Mouse (Mus musculus) forebrain, embryonic 14.5 days (tissue): ENCODE results near the gene Rbfox2. TPM values are rescaled to one million over a fixed set of nuclear protein-coding genes. Genes with fewer than 3 reads are reported as not detected.

ENCODE experiments used
- ATAC-seq: fragments of 200-750 bp; cut with Nextera tagmentation; 2 replicates; pipeline ENCODE4 v1.8.0; 2017; ENCODE audit warnings: mild to moderate bottlenecking, moderate library complexity
- DNase-seq: peaks from one replicate; pipeline ENCODE4 v3.0.0-alpha.2; 2015; ENCODE audit warnings: low spot score
- H3K27ac ChIP-seq: fragments of 300-500 bp; sonication (generic); 2 replicates; pipeline ENCODE4 v1.5.1; 2014; ENCODE audit warnings: low read depth, mild to moderate bottlenecking, control low read depth, low read length, moderate library complexity
- H3K27me3 ChIP-seq: fragments of 300-500 bp; sonication (generic); replicated peaks from 2 replicates; pipeline ENCODE4 v1.6.1; 2014; ENCODE audit warnings: low read length, control low read depth, mixed read lengths; ENCODE audit not compliant: control insufficient read depth, insufficient read depth
- H3K36me3 ChIP-seq: fragments of 300-500 bp; sonication (generic); 2 replicates; pipeline ENCODE4 v1.6.1; 2014; ENCODE audit warnings: low read length, control low read depth; ENCODE audit not compliant: control insufficient read depth, insufficient read depth
- H3K4me1 ChIP-seq: fragments of 300-500 bp; sonication (generic); 2 replicates; pipeline ENCODE4 v1.6.1; 2014; ENCODE audit warnings: antibody characterized with exemption, low read length, control low read depth; ENCODE audit not compliant: control insufficient read depth, insufficient read depth
- H3K4me2 ChIP-seq: fragments of 300-500 bp; sonication (generic); 2 replicates; pipeline ENCODE4 v1.6.1; 2014; ENCODE audit warnings: mild to moderate bottlenecking, control low read depth, low read length
- H3K4me3 ChIP-seq: fragments of 300-500 bp; sonication (generic); 2 replicates; pipeline ENCODE4 v1.5.1; 2014; ENCODE audit warnings: low read depth, low read length, control low read depth
- H3K9ac ChIP-seq: fragments of 300-500 bp; sonication (generic); 2 replicates; pipeline ENCODE4 v1.6.1; 2014; ENCODE audit warnings: mild to moderate bottlenecking, low read length, control low read depth, moderate library complexity
- H3K9me3 ChIP-seq: fragments of 300-500 bp; sonication (generic); replicated peaks from 2 replicates; pipeline ENCODE4 v1.6.1; 2016; ENCODE audit warnings: low read length, control low read depth, mixed read lengths; ENCODE audit not compliant: control insufficient read depth
- WGBS: fragments of 180-500 bp; shearing (Covaris S2); extraction: QIAGEN DNeasy Blood & Tissue Kit; methylation state at CpG from one replicate; pipeline ENCODE4 v1.1.7; 2014; 5-methylcytosine and 5-hydroxymethylcytosine counted together
- polyA plus RNA-seq: library from polyadenylated mRNA; unstranded; fragments of >200 nt; fragmentation: Nextera tagmentation; extraction: Ambion mirVana; gene quantifications from 2 replicates; pipeline ENCODE4 v1.2.1, GENCODE M21; 2014

Gene Rbfox2
- polyA plus RNA-seq, 1 experiment from 2014 or later, result 186 TPM

DNA sequence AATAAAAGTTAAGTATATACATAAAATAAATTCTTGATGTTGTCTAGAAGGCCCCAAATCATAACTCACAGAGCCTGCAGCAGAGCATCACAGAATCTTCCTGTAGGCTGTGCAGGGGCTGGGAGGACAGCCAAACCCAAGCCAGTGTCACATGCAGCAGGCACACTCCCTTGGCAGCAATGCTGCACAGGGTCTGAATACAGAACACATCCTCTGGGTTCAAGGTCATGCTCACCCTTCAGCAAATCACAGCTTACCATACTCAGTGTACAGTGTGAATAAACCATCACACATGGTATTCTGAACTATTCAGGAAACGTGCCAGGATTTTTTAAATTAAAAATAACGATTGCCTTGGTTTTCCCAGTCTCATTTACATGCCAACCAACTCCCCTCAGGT, 52.7 kb downstream of the Rbfox2 start:
- peaks cover 17% of the 10 kb centered on the region for H3K4me1 ChIP-seq
- H3K4me3 ChIP-seq, result no peak overlapping the region
- no peaks in the 10 kb centered on the region for H3K36me3 ChIP-seq
- H3K4me2 ChIP-seq, result no peak overlapping the region
- peak overlapping the region; percentile 64 for H3K27ac ChIP-seq
- no peaks in the 10 kb centered on the region for H3K9me3 ChIP-seq
- no peaks in the 10 kb centered on the region for H3K27me3 ChIP-seq
- peak; percentile 59 for DNase-seq
- 21% methylated on average over 2 of the region's 2 CpGs for WGBS
- peak; percentile 62 for ATAC-seq
- no peak overlapping the region for H3K9ac ChIP-seq

DNA sequence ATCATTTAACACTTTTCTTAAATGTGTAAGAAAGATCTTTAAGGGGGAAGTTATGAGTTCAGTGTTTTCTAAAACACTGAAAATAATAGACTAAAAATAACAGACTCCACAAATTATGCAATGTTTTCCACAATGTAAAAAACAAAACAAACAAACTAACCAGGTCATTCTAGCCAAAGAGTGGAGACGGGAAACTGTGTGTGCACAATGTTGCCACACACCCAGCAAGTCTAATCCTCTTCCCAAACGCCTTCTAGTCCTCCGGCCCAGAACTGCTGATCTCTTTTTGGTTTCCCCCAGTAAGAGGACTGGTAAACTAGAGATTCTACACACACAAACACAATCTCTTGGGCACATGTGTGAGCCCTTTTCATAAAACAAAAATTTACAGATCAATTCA, 55.1 kb downstream of the Rbfox2 start:
- no peak overlapping the region for H3K4me3 ChIP-seq
- ATAC-seq (no peak), DNase-seq (no peak)
- no peak overlapping the region for H3K9ac ChIP-seq
- 72% methylated on average over 3 of the region's 3 CpGs for WGBS
- H3K27ac ChIP-seq, result no peak overlapping the region
- H3K9me3 ChIP-seq, result no peaks in the 10 kb centered on the region
- no peaks in the 10 kb centered on the region for H3K36me3 ChIP-seq
- H3K4me2 ChIP-seq, result no peak overlapping the region
- no peaks in the 10 kb centered on the region for H3K27me3 ChIP-seq
- peaks cover 12% of the 10 kb centered on the region for H3K4me1 ChIP-seq

DNA sequence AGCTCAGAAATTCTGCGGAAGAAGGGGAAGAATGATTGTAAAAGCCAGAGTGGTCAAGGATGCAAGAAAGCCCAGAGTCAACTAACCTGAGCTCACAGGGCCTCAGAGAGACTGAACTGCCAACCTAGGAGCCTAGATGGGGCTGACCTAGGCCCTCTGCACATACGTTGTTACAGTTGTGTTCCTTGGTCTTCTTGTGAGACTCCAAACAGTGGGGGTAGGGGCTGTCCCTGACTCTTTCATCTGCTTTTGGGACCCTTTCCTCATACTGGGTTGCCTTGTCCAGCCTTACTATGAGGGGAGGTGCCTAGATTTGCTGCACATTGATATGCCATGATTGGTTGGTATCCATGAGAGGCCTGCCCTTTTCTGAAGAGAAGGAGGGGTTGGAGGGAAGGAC, 56.0 kb downstream of the Rbfox2 start:
- ATAC-seq, result no peak
- 90% methylated on average over 2 of the region's 2 CpGs for WGBS
- Histone ChIP-seq H3K9ac (no peak overlapping the region), H3K27me3 (no peaks in the 10 kb centered on the region), H3K4me1 (peaks cover 19% of the 10 kb centered on the region), H3K4me3 (no peak overlapping the region), H3K4me2 (no peak overlapping the region), H3K36me3 (no peaks in the 10 kb centered on the region), H3K9me3 (no peaks in the 10 kb centered on the region), H3K27ac (no peak overlapping the region)
- no peak for DNase-seq

DNA sequence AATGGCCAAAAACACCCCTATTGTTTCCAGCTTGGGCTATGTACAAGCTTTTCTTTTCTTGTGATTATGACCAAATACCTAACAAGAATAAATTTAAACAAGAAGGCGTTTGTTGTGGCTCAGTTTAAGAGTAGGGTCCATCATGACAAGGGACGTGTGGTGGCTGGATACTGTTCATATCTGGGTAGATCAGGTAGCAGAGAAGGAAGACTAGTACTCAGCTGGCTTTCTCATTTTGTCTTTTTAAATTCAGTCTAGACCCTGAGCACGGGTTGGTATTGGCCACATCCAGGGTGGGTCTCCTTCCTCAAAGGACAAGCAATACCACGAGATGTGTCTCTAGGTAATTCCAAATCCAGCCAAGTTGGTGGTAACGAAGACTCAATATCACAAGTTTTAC, 57.4 kb downstream of the Rbfox2 start:
- Histone ChIP-seq H3K36me3 (no peaks in the 10 kb centered on the region), H3K4me1 (peaks cover 19% of the 10 kb centered on the region), H3K9ac (no peak overlapping the region), H3K27ac (no peak overlapping the region), H3K4me2 (no peak overlapping the region), H3K27me3 (no peaks in the 10 kb centered on the region), H3K9me3 (no peaks in the 10 kb centered on the region), H3K4me3 (no peak overlapping the region)
- no peak for DNase-seq
- WGBS, result 88% methylated on average over 5 of the region's 5 CpGs
- ATAC-seq, result no peak

DNA sequence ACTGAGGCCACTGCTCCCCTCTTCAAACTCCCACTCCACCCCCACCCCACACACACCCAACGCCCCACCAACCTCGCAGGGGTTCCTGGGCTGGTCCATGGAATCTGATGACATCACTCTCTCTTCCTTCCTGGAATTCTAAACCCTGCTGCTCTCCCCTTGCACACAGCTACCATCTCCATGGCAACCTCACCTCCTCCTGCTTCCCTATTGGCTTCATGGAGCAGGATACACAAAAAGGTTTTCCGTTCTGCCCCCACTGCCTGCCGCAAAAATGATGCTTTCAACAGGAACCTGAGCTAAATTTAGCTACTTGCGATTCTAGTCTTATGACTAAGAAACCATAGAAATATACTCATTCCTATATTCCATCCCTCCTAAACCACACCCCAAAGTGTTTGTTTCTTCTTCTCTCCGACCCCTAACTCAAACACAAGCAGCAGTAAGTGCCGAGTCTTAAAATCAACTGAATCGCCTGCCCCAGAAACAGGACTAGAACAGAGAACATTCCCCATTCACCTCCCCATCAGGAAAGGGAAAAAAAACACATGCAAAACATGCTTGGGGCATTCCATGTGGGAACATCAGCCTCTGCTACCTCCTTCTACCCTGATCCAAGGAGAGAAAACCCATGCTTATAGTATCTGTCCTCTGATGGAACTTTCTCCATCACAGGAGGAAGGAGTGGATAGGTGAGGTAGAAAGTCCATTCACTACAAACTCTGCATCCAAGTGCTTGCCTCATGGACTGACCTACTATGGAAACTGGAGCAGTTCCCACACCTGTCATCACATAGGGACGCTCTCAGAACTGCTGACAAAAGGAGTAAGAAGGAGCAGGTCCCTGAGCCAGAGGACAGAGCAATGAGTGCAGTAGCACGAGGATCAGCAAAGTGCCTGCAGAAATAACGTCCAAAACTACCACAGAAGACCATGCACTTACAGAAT, 61.1 kb downstream of the Rbfox2 start:
- H3K27me3 ChIP-seq, result no peaks in the 10 kb centered on the region
- peak; percentile 96 for DNase-seq
- no peaks in the 10 kb centered on the region for H3K9me3 ChIP-seq
- H3K4me1 ChIP-seq, result peaks cover 17% of the 10 kb centered on the region
- H3K27ac ChIP-seq, result peak overlapping the region; percentile 91
- peak overlapping the region; percentile 31 for H3K4me3 ChIP-seq
- ATAC-seq, result peak; percentile 99
- H3K9ac ChIP-seq, result peak overlapping the region; percentile 57
- 4% methylated on average over 11 of the region's 11 CpGs for WGBS
- peak overlapping the region; percentile 57 for H3K4me2 ChIP-seq
- no peaks in the 10 kb centered on the region for H3K36me3 ChIP-seq

DNA sequence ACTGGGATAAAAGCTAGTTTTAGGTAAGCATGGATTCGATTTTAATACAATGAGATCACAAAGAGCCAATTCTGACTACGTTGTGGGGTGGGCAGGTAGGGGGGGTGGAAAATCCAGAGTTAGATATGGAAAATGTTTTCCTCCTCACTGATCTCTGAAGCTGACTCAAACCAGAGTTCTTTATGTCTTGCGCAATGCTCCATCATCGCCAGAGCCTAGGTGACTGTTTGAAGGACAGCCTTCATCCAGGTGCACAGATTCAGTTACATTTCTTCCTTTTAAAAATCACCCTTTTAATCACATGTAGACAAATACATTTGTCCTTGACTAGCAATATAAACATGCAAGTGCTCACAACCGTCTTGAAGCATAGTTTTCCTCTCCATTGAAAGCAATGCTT, 62.2 kb downstream of the Rbfox2 start:
- Histone ChIP-seq H3K4me1 (peaks cover 17% of the 10 kb centered on the region), H3K9ac (peak overlapping the region; percentile 47), H3K27ac (peak overlapping the region; percentile 91), H3K4me2 (peak overlapping the region; percentile 57), H3K9me3 (no peaks in the 10 kb centered on the region), H3K4me3 (peak overlapping the region; percentile 31), H3K27me3 (no peaks in the 10 kb centered on the region), H3K36me3 (no peaks in the 10 kb centered on the region)
- no peak for DNase-seq
- 70% methylated on average over 5 of the region's 5 CpGs for WGBS
- ATAC-seq, result no peak

DNA sequence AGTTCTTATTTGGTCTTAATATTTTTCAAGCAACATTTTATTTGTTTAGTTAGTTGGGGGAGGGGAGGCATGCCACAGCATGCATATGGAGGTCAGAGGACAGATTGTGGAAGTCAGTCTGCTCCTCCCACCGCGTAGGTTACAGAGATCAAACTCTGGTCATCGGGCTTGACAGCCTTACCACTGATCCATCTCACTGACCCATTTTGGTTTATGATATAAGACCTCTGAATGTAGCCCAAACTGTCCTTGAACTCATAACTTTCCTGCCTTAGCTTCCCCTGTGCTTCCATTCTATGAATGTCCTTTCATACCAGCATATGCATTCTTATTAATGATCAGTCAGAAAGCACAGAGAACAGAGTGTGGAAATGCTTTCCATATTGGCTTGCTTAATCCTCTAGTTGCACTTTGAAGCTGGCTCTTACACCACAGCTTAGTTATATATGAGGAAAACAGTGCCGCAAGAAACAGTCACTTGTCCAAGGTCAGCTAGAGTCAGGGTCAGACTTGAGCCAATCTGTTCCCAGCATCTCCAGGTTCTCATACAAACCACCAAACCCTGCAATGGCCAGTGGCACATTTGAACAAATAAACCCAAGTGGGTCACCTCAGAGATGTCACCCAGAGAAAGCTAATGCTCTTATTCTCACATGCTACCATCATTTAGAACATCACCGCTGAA, 62.8 kb downstream of the Rbfox2 start:
- H3K36me3 ChIP-seq, result no peaks in the 10 kb centered on the region
- peak overlapping the region; percentile 47 for H3K9ac ChIP-seq
- peak overlapping the region; percentile 31 for H3K4me3 ChIP-seq
- no peaks in the 10 kb centered on the region for H3K9me3 ChIP-seq
- no peaks in the 10 kb centered on the region for H3K27me3 ChIP-seq
- ATAC-seq (no peak), DNase-seq (no peak)
- H3K4me1 ChIP-seq, result peaks cover 17% of the 10 kb centered on the region
- 92% methylated on average over 5 of the region's 5 CpGs for WGBS
- H3K4me2 ChIP-seq, result peak overlapping the region; percentile 57
- peak overlapping the region; percentile 91 for H3K27ac ChIP-seq

DNA sequence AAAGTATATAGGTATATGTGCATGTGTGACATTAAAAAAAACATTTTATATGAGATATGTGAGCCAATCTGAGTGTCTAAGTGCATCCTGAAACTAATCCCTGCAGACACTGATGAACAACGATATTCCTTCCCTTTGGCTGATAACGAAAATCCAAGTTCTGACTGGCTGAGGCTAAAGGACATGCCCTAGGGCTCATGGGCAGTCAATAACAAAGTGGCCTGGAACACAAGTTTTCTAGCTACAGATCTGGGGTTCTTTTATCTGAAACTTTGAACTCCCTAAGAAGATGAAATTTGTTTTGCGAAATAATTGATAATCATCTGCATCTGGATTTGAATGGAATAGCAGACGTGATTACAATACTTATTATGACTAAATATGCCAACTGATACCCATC, 66.2 kb downstream of the Rbfox2 start:
- ATAC-seq, result no peak
- Histone ChIP-seq H3K4me3 (no peak overlapping the region), H3K9me3 (no peaks in the 10 kb centered on the region), H3K27ac (no peak overlapping the region), H3K4me1 (peaks cover 8% of the 10 kb centered on the region; the same call in 1 of the 2 replicates), H3K9ac (no peak overlapping the region), H3K4me2 (no peak overlapping the region), H3K27me3 (no peaks in the 10 kb centered on the region), H3K36me3 (no peaks in the 10 kb centered on the region)
- WGBS, result 89% methylated on average over 4 of the region's 4 CpGs
- no peak for DNase-seq

DNA sequence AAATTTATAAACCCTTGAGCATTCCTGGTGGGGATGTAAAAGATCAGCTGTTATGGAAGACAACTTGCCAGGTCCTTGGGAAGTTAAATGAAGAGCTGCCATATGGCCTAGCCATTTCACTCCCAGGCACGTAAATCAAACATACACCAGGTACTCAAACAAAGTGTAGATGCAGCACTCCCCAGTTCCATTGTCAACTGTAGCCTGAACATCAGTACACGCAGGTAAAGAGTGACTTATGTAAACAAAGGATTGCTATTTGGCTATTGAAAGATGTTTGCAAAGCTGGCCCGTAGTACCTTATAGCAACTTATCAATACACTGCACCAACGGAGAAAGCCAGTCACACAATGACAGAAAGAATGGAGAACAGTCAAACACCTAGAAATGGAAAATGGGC, 67.2 kb downstream of the Rbfox2 start:
- no peak overlapping the region for H3K27ac ChIP-seq
- no peaks in the 10 kb centered on the region for H3K36me3 ChIP-seq
- no peak overlapping the region for H3K9ac ChIP-seq
- H3K4me1 ChIP-seq, result peaks cover 6% of the 10 kb centered on the region; the same call in 1 of the 2 replicates
- no peaks in the 10 kb centered on the region for H3K27me3 ChIP-seq
- H3K4me3 ChIP-seq, result no peak overlapping the region
- 85% methylated on average over 4 of the region's 4 CpGs for WGBS
- H3K9me3 ChIP-seq, result no peaks in the 10 kb centered on the region
- ATAC-seq (no peak), DNase-seq (no peak)
- no peak overlapping the region for H3K4me2 ChIP-seq
